Mouse (Mus musculus) ES-Bruce4 (cell line): ENCODE measurements around the gene Zfp771.

Experiments used
- CTCF ChIP-seq: IDR thresholded peaks from one replicate; pipeline ENCODE4 v1.8.1; 2011; ENCODE audit warnings: low read depth, low read length
- EP300 ChIP-seq: IDR thresholded peaks from 2 replicates; pipeline ENCODE4 v1.6.1; 2011; ENCODE audit warnings: low read depth, low read length; ENCODE audit not compliant: insufficient read depth
- POLR2A ChIP-seq: IDR thresholded peaks from one replicate; pipeline ENCODE4 v1.8.1; 2011; ENCODE audit warnings: low read length; ENCODE audit not compliant: insufficient read depth

- TF ChIP-seq CTCF (no peak), EP300 (no peak), POLR2A (no peak)
Measured at GRCm38 (mm10) chr7:127281114-127281513, 37.0 kb downstream of the Zfp771 start.
